Mouse (Mus musculus): ENCODE data around the gene Rhebl1. TPM values are rescaled to one million over a fixed set of nuclear protein-coding genes. Genes with fewer than 3 reads are reported as not detected.
A peak's percentile ranks its signal among the peaks of the same experiment; 100 is the strongest.
"Not testable (repeated sequence)": the region's sequence is repeated elsewhere in the genome, so short reads cannot be mapped to it uniquely, and the experiment has no call there.

Rhebl1 gene
- 6.0 to 15.1 TPM (median 14.2 TPM) in 3 replicates for total RNA-seq (2017)

- no peak for ATAC-seq (replicated peaks; ENCODE audit: insufficient number of reproducible peaks, low FRiP score, low TSS enrichment, poor library complexity, severe bottlenecking)
Measured at GRCm38 (mm10) chr15:98893940-98894745, at the start of gene Rhebl1. TSS of gene Rhebl1 (minus strand) at chr15:98894540.

- no peak for ATAC-seq (replicated peaks; ENCODE audit: insufficient number of reproducible peaks, low FRiP score, low TSS enrichment, poor library complexity, severe bottlenecking)
Measured at GRCm38 (mm10) chr15:98943133-98943532, 48.8 kb upstream of the Rhebl1 start.

GRCm38 (mm10) chr15:98942081-98942480 is 47.7 kb upstream of the Rhebl1 start:
- ATAC-seq (replicated peaks; ENCODE audit: insufficient number of reproducible peaks, low FRiP score, low TSS enrichment, poor library complexity, severe bottlenecking), result no peak

GRCm38 (mm10) chr15:98941539-98941938 is 47.2 kb upstream of the Rhebl1 start:
- no peak for ATAC-seq (replicated peaks; ENCODE audit: insufficient number of reproducible peaks, low FRiP score, low TSS enrichment, poor library complexity, severe bottlenecking)

- ATAC-seq (replicated peaks; ENCODE audit: insufficient number of reproducible peaks, low FRiP score, low TSS enrichment, poor library complexity, severe bottlenecking), result no peak
Measured at GRCm38 (mm10) chr15:98940816-98941215, 46.5 kb upstream of the Rhebl1 start.

GRCm38 (mm10) chr15:98934217-98934839 is 40.0 kb upstream of the Rhebl1 start, which contains the start of gene Tuba1b:
TSS of gene Tuba1b (minus strand) at chr15:98934565.
- peak; percentile 62 for ATAC-seq (replicated peaks; ENCODE audit: insufficient number of reproducible peaks, low FRiP score, low TSS enrichment, poor library complexity, severe bottlenecking)

- peak; percentile 74 for ATAC-seq (replicated peaks; ENCODE audit: insufficient number of reproducible peaks, low FRiP score, low TSS enrichment, poor library complexity, severe bottlenecking)
Measured at GRCm38 (mm10) chr15:98933833-98934216, 39.5 kb upstream of the Rhebl1 start.

GRCm38 (mm10) chr15:98933004-98933671 is 38.8 kb upstream of the Rhebl1 start:
- ATAC-seq (replicated peaks; ENCODE audit: insufficient number of reproducible peaks, low FRiP score, low TSS enrichment, poor library complexity, severe bottlenecking), result not testable (repeated sequence)

GRCm38 (mm10) chr15:98930998-98931397 is 36.7 kb upstream of the Rhebl1 start:
- ATAC-seq (replicated peaks; ENCODE audit: insufficient number of reproducible peaks, low FRiP score, low TSS enrichment, poor library complexity, severe bottlenecking), result no peak

GRCm38 (mm10) chr15:98930017-98930734 is 35.8 kb upstream of the Rhebl1 start:
- no peak for ATAC-seq (replicated peaks; ENCODE audit: insufficient number of reproducible peaks, low FRiP score, low TSS enrichment, poor library complexity, severe bottlenecking)

- peak; percentile 66 for ATAC-seq (replicated peaks; ENCODE audit: insufficient number of reproducible peaks, low FRiP score, low TSS enrichment, poor library complexity, severe bottlenecking)
Measured at GRCm38 (mm10) chr15:98928598-98929240, 34.4 kb upstream of the Rhebl1 start.

- ATAC-seq (replicated peaks; ENCODE audit: insufficient number of reproducible peaks, low FRiP score, low TSS enrichment, poor library complexity, severe bottlenecking), result no peak
Measured at GRCm38 (mm10) chr15:98927566-98927965, 33.2 kb upstream of the Rhebl1 start.

- ATAC-seq (replicated peaks; ENCODE audit: insufficient number of reproducible peaks, low FRiP score, low TSS enrichment, poor library complexity, severe bottlenecking), result no peak
Measured at GRCm38 (mm10) chr15:98924682-98925081, 30.3 kb upstream of the Rhebl1 start.

- ATAC-seq (replicated peaks; ENCODE audit: insufficient number of reproducible peaks, low FRiP score, low TSS enrichment, poor library complexity, severe bottlenecking), result no peak
Measured at GRCm38 (mm10) chr15:98923031-98923537, 28.7 kb upstream of the Rhebl1 start.

- ATAC-seq (replicated peaks; ENCODE audit: insufficient number of reproducible peaks, low FRiP score, low TSS enrichment, poor library complexity, severe bottlenecking), result no peak
Measured at GRCm38 (mm10) chr15:98922581-98922980, 28.2 kb upstream of the Rhebl1 start.

GRCm38 (mm10) chr15:98921510-98921909 is 27.2 kb upstream of the Rhebl1 start:
- no peak for ATAC-seq (replicated peaks; ENCODE audit: insufficient number of reproducible peaks, low FRiP score, low TSS enrichment, poor library complexity, severe bottlenecking)

GRCm38 (mm10) chr15:98918499-98918895 is 24.2 kb upstream of the Rhebl1 start:
- not testable (repeated sequence) for ATAC-seq (replicated peaks; ENCODE audit: insufficient number of reproducible peaks, low FRiP score, low TSS enrichment, poor library complexity, severe bottlenecking)

Data from monocyte, adult 5-6 weeks (primary cell).